Mouse (Mus musculus): ENCODE results near the gene Tmub2. TPM values are rescaled to one million over a fixed set of nuclear protein-coding genes. Genes with fewer than 3 reads are reported as not detected.

Tmub2 gene
- total RNA-seq (2021) = 10 to 100 TPM; 66.1 to 69.5 TPM
- long read RNA-seq, experiment 1, transcript Tmub2-202 (3 exons, 1,876 nt) = minor isoform, 14 of 119 reads
- long read RNA-seq, experiment 1, transcript Tmub2-205 (3 exons, 2,249 nt) = minor isoform, 36 of 119 reads
- long read RNA-seq, experiment 1, transcript Tmub2-201 (4 exons, 1,939 nt) = major isoform, 47 of 119 reads
- long read RNA-seq, experiment 1, partial matches to known transcripts = 12 of 119 reads
- long read RNA-seq, experiment 1, other reads (novel, unspliced or antisense) = 9 of 119 reads
- long read RNA-seq, experiment 2, transcript Tmub2-202 (3 exons, 1,876 nt) = minor isoform, 12 of 84 reads
- long read RNA-seq, experiment 2, transcript Tmub2-205 (3 exons, 2,249 nt) = major isoform, 26 of 84 reads
- long read RNA-seq, experiment 2, transcript Tmub2-201 (4 exons, 1,939 nt) = minor isoform, 25 of 84 reads
- long read RNA-seq, experiment 2, partial matches to known transcripts = 10 of 84 reads
- long read RNA-seq, experiment 2, other reads (novel, unspliced or antisense) = 9 of 84 reads

- intact Hi-C loops (cut with DNase I) = no loop called here
Observed at GRCm38 (mm10) chr11:102284501-102285094, at the start of gene Tmub2. Tmub2 (plus strand) TSS chr11:102284931.

GRCm38 (mm10) chr11:102236022-102236421 is 48.7 kb upstream of the Tmub2 start:
- intact Hi-C loops (cut with DNase I) = no loop called here
- no peak for DNase-seq (ENCODE audit: low spot score in 2 of 2)

More at GRCm38 (mm10) chr11:102284501-102285094, at the start of gene Tmub2:
- peak; percentile 97 for DNase-seq (ENCODE audit: low spot score in 2 of 2)

GRCm38 (mm10) chr11:102240636-102241035 is 44.1 kb upstream of the Tmub2 start:
- intact Hi-C loops (cut with DNase I) = no loop called here
- DNase-seq (ENCODE audit: low spot score in 2 of 2) = no peak

GRCm38 (mm10) chr11:102241246-102241645 is 43.5 kb upstream of the Tmub2 start:
- DNase-seq (ENCODE audit: low spot score in 2 of 2) = no peak
- intact Hi-C loops (cut with DNase I) = no loop called here

GRCm38 (mm10) chr11:102241874-102242273 is 42.9 kb upstream of the Tmub2 start:
- DNase-seq (ENCODE audit: low spot score in 2 of 2) = no peak
- intact Hi-C loops (cut with DNase I) = no loop called here

- peak; percentile 80 to 93 for DNase-seq (ENCODE audit: low spot score in 2 of 2)
Observed at GRCm38 (mm10) chr11:102244926-102245449, 39.7 kb upstream of the Tmub2 start.

GRCm38 (mm10) chr11:102245581-102246272 is 39.0 kb upstream of the Tmub2 start:
- intact Hi-C loops (cut with DNase I) = no loop called here
- no peak for DNase-seq (ENCODE audit: low spot score in 2 of 2)

More at GRCm38 (mm10) chr11:102244926-102245449, 39.7 kb upstream of the Tmub2 start:
- intact Hi-C loops (cut with DNase I) = no loop called here

- intact Hi-C loops (cut with DNase I) = no loop called here
- no peak for DNase-seq (ENCODE audit: low spot score in 2 of 2)
Observed at GRCm38 (mm10) chr11:102246273-102246635, 38.5 kb upstream of the Tmub2 start.

GRCm38 (mm10) chr11:102246871-102247270 is 37.9 kb upstream of the Tmub2 start:
- intact Hi-C loops (cut with DNase I) = no loop called here
- DNase-seq (ENCODE audit: low spot score in 2 of 2) = no peak

- intact Hi-C loops (cut with DNase I) = no loop called here
Observed at GRCm38 (mm10) chr11:102248630-102249230, 36.0 kb upstream of the Tmub2 start, which contains the start of gene BC030867. BC030867 (plus strand) TSS chr11:102248882.

GRCm38 (mm10) chr11:102249351-102250090 is 35.2 kb upstream of the Tmub2 start:
- intact Hi-C loops (cut with DNase I) = no loop called here
- no peak for DNase-seq (ENCODE audit: low spot score in 2 of 2)

More at GRCm38 (mm10) chr11:102248630-102249230, 36.0 kb upstream of the Tmub2 start, which contains the start of gene BC030867:
- peak; percentile 94 to 96 for DNase-seq (ENCODE audit: low spot score in 2 of 2)

GRCm38 (mm10) chr11:102257514-102257913 is 27.2 kb upstream of the Tmub2 start:
- intact Hi-C loops (cut with DNase I) = no loop called here
- DNase-seq (ENCODE audit: low spot score in 2 of 2) = peak in 1 of 2 experiments; percentile 40

- DNase-seq (ENCODE audit: low spot score in 2 of 2) = no peak
- intact Hi-C loops (cut with DNase I) = no loop called here
Observed at GRCm38 (mm10) chr11:102258095-102258494, 26.6 kb upstream of the Tmub2 start.

- intact Hi-C loops (cut with DNase I) = no loop called here
- DNase-seq (ENCODE audit: low spot score in 2 of 2) = no peak
Observed at GRCm38 (mm10) chr11:102258521-102258920, 26.2 kb upstream of the Tmub2 start.

GRCm38 (mm10) chr11:102263211-102263610 is 21.5 kb upstream of the Tmub2 start:
- intact Hi-C loops (cut with DNase I) = no loop called here
- no peak for DNase-seq (ENCODE audit: low spot score in 2 of 2)

GRCm38 (mm10) chr11:102265816-102266215 is 18.9 kb upstream of the Tmub2 start:
- intact Hi-C loops (cut with DNase I) = loop anchor here (5.0 kb wide), 1 partner anchor 109 kb away; the partner anchor contains the start of gene Tmem101
- no peak for DNase-seq (ENCODE audit: low spot score in 2 of 2)

- DNase-seq (ENCODE audit: low spot score in 2 of 2) = no peak
- intact Hi-C loops (cut with DNase I) = loop anchor here (5.0 kb wide), 1 partner anchor 109 kb away; the partner anchor contains the start of gene Tmem101
Observed at GRCm38 (mm10) chr11:102266631-102267355, 17.9 kb upstream of the Tmub2 start.

GRCm38 (mm10) chr11:102267480-102267879 is 17.3 kb upstream of the Tmub2 start:
- DNase-seq (ENCODE audit: low spot score in 2 of 2) = peak; percentile 70 to 77
- intact Hi-C loops (cut with DNase I) = loop anchor here (5.0 kb wide), 1 partner anchor 110 kb away; the partner anchor contains the start of gene Tmem101
